Mouse (Mus musculus) heart, adult 2 months (tissue): ENCODE measurements around the gene Acer1.

ENCODE experiments used
- CTCF ChIP-seq: fragments of 200-600 bp; IDR thresholded peaks from 2 replicates; pipeline ENCODE4 v1.8.1; 2022; ENCODE audit warnings: antibody characterized with exemption, mild to moderate bottlenecking, moderate library complexity
- EP300 ChIP-seq: fragments of 200-500 bp; IDR thresholded peaks from 2 replicates; pipeline ENCODE4 v1.6.1; 2011; ENCODE audit warnings: low read depth, low read length, control low read depth; ENCODE audit not compliant: insufficient read depth

- no peak for TF ChIP-seq CTCF
- TF ChIP-seq EP300 = no peak
These were observed 12.6 kb downstream of the Acer1 start for GRCm38 (mm10) chr17:56969321-56969720.
